Mouse (Mus musculus) cerebellum, adult 2 months (tissue): ENCODE measurements around the gene Entpd5. TPM values are rescaled to one million over a fixed set of nuclear protein-coding genes. Genes with fewer than 3 reads are reported as not detected.

Source experiments
- DNase-seq, 2 experiments: peaks; one replicate each; pipeline ENCODE4 v3.0.0; 2021
- H3K27ac ChIP-seq: fragments of 200-500 bp; 2 replicates; pipeline ENCODE4 v1.5.1; 2012; ENCODE audit warnings: low read length, control low read depth, inconsistent platforms; ENCODE audit not compliant: insufficient read depth
- H3K27me3 ChIP-seq: fragments of 200-500 bp; 2 replicates; pipeline ENCODE4 v1.6.1; 2012; ENCODE audit warnings: inconsistent platforms, mild to moderate bottlenecking, low read length, moderate library complexity; ENCODE audit not compliant: control insufficient read depth, insufficient read depth
- H3K4me1 ChIP-seq: fragments of 200-500 bp; 2 replicates; pipeline ENCODE4 v1.6.1; 2011; ENCODE audit warnings: low read length; ENCODE audit not compliant: control insufficient read depth, insufficient read depth
- H3K4me3 ChIP-seq: fragments of 200-500 bp; replicated peaks from 2 replicates; pipeline ENCODE3; 2011; ENCODE audit warnings: mild to moderate bottlenecking, low read depth, low read length, control low read depth; ENCODE audit not compliant: insufficient read depth
- CTCF ChIP-seq: fragments of 200-500 bp; IDR thresholded peaks from 2 replicates; pipeline ENCODE4 v1.5.1; 2011; ENCODE audit warnings: low read depth, mild to moderate bottlenecking, control low read depth, low read length, moderate library complexity, borderline replicate concordance; ENCODE audit not compliant: insufficient read depth
- POLR2A ChIP-seq: fragments of 200-500 bp; IDR thresholded peaks from 2 replicates; pipeline ENCODE4 v1.6.1; 2011; ENCODE audit warnings: low read length, control low read depth, borderline replicate concordance; ENCODE audit not compliant: insufficient read depth
- WGBS: fragments of 180-500 bp; shearing (Covaris S2); methylation state at CpG from one replicate; pipeline ENCODE4 v1.1.7; 2018; 5-methylcytosine and 5-hydroxymethylcytosine counted together
- polyA plus RNA-seq: library from polyadenylated mRNA; depleted of rRNA; stranded (reverse); fragments of >200 nt; gene quantifications from 2 replicates; pipeline ENCODE4 v1.2.3, GENCODE M21; 2012

Entpd5 gene
- polyA plus RNA-seq, 1 experiment: 29.0 TPM

- Histone ChIP-seq H3K4me3 (no peak overlapping the region), H3K27me3 (no peaks in the 10 kb centered on the region), H3K27ac (no peak overlapping the region), H3K4me1 (no peaks in the 10 kb centered on the region)
- WGBS: 38% methylated on average over 5 of the region's 5 CpGs
- DNase-seq: no peak
- TF ChIP-seq CTCF: no peak
- no peak for TF ChIP-seq POLR2A
Measured at GRCm38 (mm10) chr12:84384644-84385081, 24.2 kb downstream of the Entpd5 start.

DNA sequence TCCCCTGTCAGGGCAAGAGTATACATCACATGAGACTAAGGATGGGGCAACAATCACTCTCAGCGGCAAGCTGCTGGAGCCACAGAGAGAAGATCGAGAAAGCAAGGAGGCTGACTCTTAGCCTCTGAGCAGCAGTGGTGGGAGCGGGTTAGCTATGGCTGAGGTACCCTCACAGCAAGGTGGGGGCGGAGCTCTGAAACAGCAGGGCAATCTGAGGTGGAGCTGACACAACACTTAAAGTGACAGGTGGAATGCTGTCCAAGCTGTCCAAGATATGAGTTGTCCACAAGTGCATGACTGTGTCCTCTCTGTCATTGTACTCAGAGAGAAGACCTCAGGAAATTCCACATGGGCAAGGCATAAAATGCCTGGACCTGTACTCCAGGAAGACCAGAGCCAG, 26.5 kb downstream of the Entpd5 start:
- Histone ChIP-seq H3K4me1 (no peaks in the 10 kb centered on the region), H3K27me3 (no peaks in the 10 kb centered on the region), H3K27ac (no peak overlapping the region), H3K4me3 (no peak overlapping the region)
- TF ChIP-seq CTCF (no peak), POLR2A (no peak)
- no peak for DNase-seq
- 91% methylated on average over 4 of the region's 4 CpGs for WGBS

GRCm38 (mm10) chr12:84373831-84374481, 34.9 kb downstream of the Entpd5 start:
- no peak overlapping the region for H3K4me3 ChIP-seq
- no peaks in the 10 kb centered on the region for H3K4me1 ChIP-seq
- TF ChIP-seq CTCF (no peak), POLR2A (no peak)
- no peak overlapping the region for H3K27ac ChIP-seq
- no peaks in the 10 kb centered on the region for H3K27me3 ChIP-seq
- DNase-seq: no peak
- WGBS: 88% methylated on average over 6 of the region's 6 CpGs

- Histone ChIP-seq H3K4me1 (no peaks in the 10 kb centered on the region), H3K4me3 (no peak overlapping the region), H3K27ac (no peak overlapping the region), H3K27me3 (no peaks in the 10 kb centered on the region)
- DNase-seq: no peak
- 87% methylated on average over 5 of the region's 5 CpGs for WGBS
- TF ChIP-seq CTCF (no peak), POLR2A (no peak)
Measured at GRCm38 (mm10) chr12:84371647-84372046, 37.2 kb downstream of the Entpd5 start.

- no peaks in the 10 kb centered on the region for H3K4me1 ChIP-seq
- no peak overlapping the region for H3K4me3 ChIP-seq
- no peak overlapping the region for H3K27ac ChIP-seq
- no peaks in the 10 kb centered on the region for H3K27me3 ChIP-seq
- no peak for DNase-seq
- no peak for TF ChIP-seq POLR2A
- TF ChIP-seq CTCF: no peak
- 74% methylated on average over 9 of the region's 9 CpGs for WGBS
Measured at GRCm38 (mm10) chr12:84366971-84367370, 41.9 kb downstream of the Entpd5 start.

DNA sequence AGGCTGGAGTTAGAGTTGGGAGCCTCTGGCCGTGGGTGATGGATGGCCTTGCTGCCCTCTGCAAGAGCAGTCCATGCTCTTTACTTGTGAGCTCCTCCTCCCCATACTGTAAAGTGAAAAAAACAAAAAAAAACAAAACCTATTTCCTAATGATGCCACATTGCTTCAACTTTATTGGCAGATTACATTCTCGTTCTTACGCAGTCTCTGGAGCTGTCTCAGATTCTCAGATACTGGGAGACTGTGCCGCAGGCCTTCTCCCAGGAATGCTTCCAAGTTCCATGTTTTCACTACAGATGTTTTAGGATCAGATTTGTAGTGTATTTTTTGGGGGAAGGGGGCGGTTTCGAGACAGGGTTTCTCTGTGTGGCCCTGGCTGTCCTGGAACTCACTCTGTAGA, 43.7 kb downstream of the Entpd5 start:
- WGBS: 96% methylated on average over 6 of the region's 6 CpGs
- DNase-seq: no peak
- H3K27ac ChIP-seq: no peak overlapping the region

DNA sequence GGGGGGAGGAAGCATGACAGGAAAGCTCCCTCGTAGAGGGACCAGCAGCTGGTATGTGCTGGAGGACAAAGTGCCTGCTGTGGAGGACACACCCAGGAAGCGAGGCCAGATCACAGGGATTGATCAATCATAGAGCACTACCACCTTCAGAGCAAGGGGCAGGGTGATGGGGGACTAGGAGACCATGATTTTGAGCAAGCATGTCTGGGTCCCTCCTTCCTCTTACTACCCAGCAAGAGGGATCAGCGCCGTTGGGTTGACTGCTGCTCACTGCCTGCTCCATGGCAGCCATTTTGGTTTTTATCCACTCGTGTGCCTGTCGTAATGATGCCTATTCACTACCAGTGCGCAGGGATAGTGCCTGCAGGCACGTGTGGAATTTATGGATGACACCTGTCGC, 44.5 kb downstream of the Entpd5 start:
- Histone ChIP-seq H3K4me3 (no peak overlapping the region), H3K27ac (no peak overlapping the region)
- 87% methylated on average over 9 of the region's 9 CpGs for WGBS

More for the DNA sequence above, 43.7 kb downstream of the Entpd5 start:
- TF ChIP-seq POLR2A: no peak
- no peak for TF ChIP-seq CTCF
- no peak overlapping the region for H3K4me3 ChIP-seq
- H3K27me3 ChIP-seq: no peaks in the 10 kb centered on the region
- peaks cover 4% of the 10 kb centered on the region; the same call in 1 of the 2 replicates for H3K4me1 ChIP-seq

GRCm38 (mm10) chr12:84362872-84363271, 46.0 kb downstream of the Entpd5 start:
- Histone ChIP-seq H3K4me3 (no peak overlapping the region), H3K4me1 (peaks cover 4% of the 10 kb centered on the region; the same call in 1 of the 2 replicates), H3K27me3 (no peaks in the 10 kb centered on the region), H3K27ac (no peak overlapping the region)
- DNase-seq: no peak
- 64% methylated on average over 2 of the region's 2 CpGs for WGBS
- TF ChIP-seq CTCF (no peak), POLR2A (no peak)

More for the DNA sequence above, 44.5 kb downstream of the Entpd5 start:
- peaks cover 4% of the 10 kb centered on the region; the same call in 1 of the 2 replicates for H3K4me1 ChIP-seq
- no peaks in the 10 kb centered on the region for H3K27me3 ChIP-seq
- DNase-seq: no peak
- TF ChIP-seq POLR2A (no peak), CTCF (no peak)
